Mouse (Mus musculus) megakaryocyte, embryonic 14.5 days (primary cell): ENCODE results near the gene Tesk1.

Experiments
- FLI1 ChIP-seq: IDR thresholded peaks from 2 replicates; pipeline ENCODE4 v1.6.1; 2012; ENCODE audit warnings: low read length, inconsistent platforms, mixed read lengths
- GATA1 ChIP-seq: IDR thresholded peaks from 3 replicates; pipeline ENCODE4 v1.6.1; 2012; ENCODE audit warnings: mixed read lengths, low read length, inconsistent platforms, borderline replicate concordance

GRCm38 (mm10) chr4:43473636-43474035 lies 31.9 kb downstream of the Tesk1 start:
- no peak for TF ChIP-seq GATA1
- TF ChIP-seq FLI1, result no peak
